Mouse (Mus musculus) hindbrain, embryonic 13.5 days (tissue): ENCODE results near the gene Aloxe3. TPM values are rescaled to one million over a fixed set of nuclear protein-coding genes. Genes with fewer than 3 reads are reported as not detected.
A peak's percentile ranks its signal among the peaks of the same experiment; 100 is the strongest.

Experiments used
- ATAC-seq: fragments of 200-750 bp; cut with Nextera tagmentation; 2 replicates; pipeline ENCODE4 v1.8.0; 2017; ENCODE audit warnings: moderate TSS enrichment; ENCODE audit not compliant: low FRiP score
- H3K27ac ChIP-seq: fragments of 300-500 bp; sonication (generic); 2 replicates; pipeline ENCODE4 v1.5.1; 2015; ENCODE audit warnings: inconsistent platforms, mild to moderate bottlenecking, moderate library complexity
- H3K27me3 ChIP-seq: fragments of 300-500 bp; sonication (generic); 2 replicates; pipeline ENCODE4 v1.6.1; 2015; ENCODE audit warnings: mild to moderate bottlenecking, inconsistent platforms
- H3K36me3 ChIP-seq: fragments of 300-500 bp; sonication (generic); 2 replicates; pipeline ENCODE4 v1.6.1; 2015; ENCODE audit warnings: mild to moderate bottlenecking, inconsistent platforms
- H3K4me1 ChIP-seq: fragments of 300-500 bp; sonication (generic); replicated peaks from 2 replicates; pipeline ENCODE4 v1.6.1; 2015; ENCODE audit warnings: inconsistent platforms
- H3K4me2 ChIP-seq: fragments of 300-500 bp; sonication (generic); 2 replicates; pipeline ENCODE4 v1.6.1; 2015; ENCODE audit warnings: inconsistent platforms, mild to moderate bottlenecking, moderate library complexity
- H3K4me3 ChIP-seq: fragments of 300-500 bp; sonication (generic); 2 replicates; pipeline ENCODE4 v1.5.1; 2015; ENCODE audit warnings: mild to moderate bottlenecking, inconsistent platforms
- H3K9ac ChIP-seq: fragments of 300-500 bp; sonication (generic); 2 replicates; pipeline ENCODE4 v1.6.1; 2015; ENCODE audit warnings: mild to moderate bottlenecking, inconsistent platforms
- H3K9me3 ChIP-seq: fragments of 300-500 bp; sonication (generic); 2 replicates; pipeline ENCODE4 v1.6.1; 2016; ENCODE audit warnings: inconsistent platforms
- WGBS: fragments of 180-500 bp; shearing (Covaris S2); methylation state at CpG from one replicate; pipeline ENCODE4 v1.1.7; 2015; 5-methylcytosine and 5-hydroxymethylcytosine counted together
- polyA plus RNA-seq: library from polyadenylated mRNA; unstranded; fragments of >200 nt; fragmentation: Nextera tagmentation; extraction: Ambion mirVana; gene quantifications from 2 replicates; pipeline ENCODE4 v1.2.1, GENCODE M21; 2015

Aloxe3 gene
- polyA plus RNA-seq, 1 experiment from 2014 or later, result 0.71 TPM

GRCm38 (mm10) chr11:69111865-69112264 lies 13.8 kb upstream of the Aloxe3 start:
- Histone ChIP-seq H3K4me3 (no peak overlapping the region), H3K4me2 (peak overlapping the region; percentile 17), H3K9ac (no peak overlapping the region; the same call in 1 of the 2 replicates)

GRCm38 (mm10) chr11:69114018-69114417 lies 11.7 kb upstream of the Aloxe3 start:
- no peak overlapping the region for H3K9ac ChIP-seq
- peaks cover 24% of the 10 kb centered on the region for H3K4me1 ChIP-seq
- peaks cover 6% of the 10 kb centered on the region for H3K36me3 ChIP-seq
- no peak overlapping the region for H3K4me3 ChIP-seq
- H3K27me3 ChIP-seq, result peaks cover 52% of the 10 kb centered on the region
- H3K4me2 ChIP-seq, result no peak overlapping the region
- 72% methylated on average over 3 of the region's 3 CpGs for WGBS
- ATAC-seq, result no peak
- no peaks in the 10 kb centered on the region for H3K9me3 ChIP-seq
- H3K27ac ChIP-seq, result no peak overlapping the region

More at GRCm38 (mm10) chr11:69111865-69112264, 13.8 kb upstream of the Aloxe3 start:
- Histone ChIP-seq H3K27ac (no peak overlapping the region), H3K9me3 (no peaks in the 10 kb centered on the region), H3K27me3 (peaks cover 50% of the 10 kb centered on the region), H3K36me3 (peaks cover 27% of the 10 kb centered on the region), H3K4me1 (peaks cover 13% of the 10 kb centered on the region)
- 71% methylated on average over 4 of the region's 4 CpGs for WGBS
- ATAC-seq, result no peak

- WGBS, result 82% methylated on average over 3 of the region's 3 CpGs
Measured at GRCm38 (mm10) chr11:69114621-69115020, 11.1 kb upstream of the Aloxe3 start.

GRCm38 (mm10) chr11:69116843-69117242 lies 8.9 kb upstream of the Aloxe3 start:
- Histone ChIP-seq H3K4me1 (peaks cover 41% of the 10 kb centered on the region), H3K9ac (no peak overlapping the region; the same call in 1 of the 2 replicates), H3K4me2 (peak overlapping the region; percentile 97), H3K27me3 (peaks cover 73% of the 10 kb centered on the region), H3K9me3 (no peaks in the 10 kb centered on the region), H3K36me3 (no peaks in the 10 kb centered on the region), H3K4me3 (peak overlapping the region; percentile 86; the same call in 1 of the 2 replicates), H3K27ac (no peak overlapping the region)
- 61% methylated on average over 5 of the region's 5 CpGs for WGBS
- no peak for ATAC-seq

More at GRCm38 (mm10) chr11:69114621-69115020, 11.1 kb upstream of the Aloxe3 start:
- no peaks in the 10 kb centered on the region for H3K9me3 ChIP-seq
- peaks cover 30% of the 10 kb centered on the region for H3K4me1 ChIP-seq
- no peak overlapping the region for H3K4me3 ChIP-seq
- H3K36me3 ChIP-seq, result no peaks in the 10 kb centered on the region
- no peak overlapping the region for H3K9ac ChIP-seq
- ATAC-seq, result no peak
- no peak overlapping the region for H3K4me2 ChIP-seq
- peaks cover 55% of the 10 kb centered on the region for H3K27me3 ChIP-seq
- no peak overlapping the region for H3K27ac ChIP-seq

GRCm38 (mm10) chr11:69117737-69118695 lies 7.7 kb upstream of the Aloxe3 start:
- under 1% methylated on average over 45 of the region's 45 CpGs for WGBS
- H3K4me1 ChIP-seq, result peaks cover 44% of the 10 kb centered on the region
- no peaks in the 10 kb centered on the region for H3K9me3 ChIP-seq
- H3K27me3 ChIP-seq, result peaks cover 61% of the 10 kb centered on the region
- ATAC-seq, result no peak
- peak overlapping the region; percentile 97 for H3K4me2 ChIP-seq
- peak overlapping the region; percentile 86 for H3K4me3 ChIP-seq
- H3K9ac ChIP-seq, result peak overlapping the region; percentile 84
- peak overlapping the region; percentile 71 for H3K27ac ChIP-seq
- no peaks in the 10 kb centered on the region for H3K36me3 ChIP-seq

GRCm38 (mm10) chr11:69118765-69119164 lies 6.9 kb upstream of the Aloxe3 start:
- WGBS, result under 1% methylated on average over 15 of the region's 15 CpGs
- Histone ChIP-seq H3K27ac (no peak overlapping the region), H3K27me3 (peaks cover 55% of the 10 kb centered on the region), H3K4me1 (peaks cover 46% of the 10 kb centered on the region), H3K4me3 (peak overlapping the region; percentile 86), H3K4me2 (peak overlapping the region; percentile 97), H3K9ac (no peak overlapping the region), H3K9me3 (no peaks in the 10 kb centered on the region), H3K36me3 (no peaks in the 10 kb centered on the region)
- no peak for ATAC-seq

- H3K27me3 ChIP-seq, result peaks cover 47% of the 10 kb centered on the region
- H3K36me3 ChIP-seq, result no peaks in the 10 kb centered on the region
- 29% methylated on average over 14 of the region's 14 CpGs for WGBS
- no peaks in the 10 kb centered on the region for H3K9me3 ChIP-seq
- peak overlapping the region; percentile 86 for H3K4me3 ChIP-seq
- H3K9ac ChIP-seq, result no peak overlapping the region
- H3K27ac ChIP-seq, result no peak overlapping the region
- H3K4me2 ChIP-seq, result peak overlapping the region; percentile 97
- H3K4me1 ChIP-seq, result peaks cover 46% of the 10 kb centered on the region
- no peak for ATAC-seq
Measured at GRCm38 (mm10) chr11:69119446-69120155, 6.1 kb upstream of the Aloxe3 start.

- ATAC-seq, result no peak
- H3K27ac ChIP-seq, result no peak within 1 kb of the TSS
- H3K27me3 ChIP-seq, result peaks cover 39% of the 10 kb centered on the region
- peaks cover 48% of the 10 kb centered on the region for H3K4me1 ChIP-seq
- no peaks in the 10 kb centered on the region for H3K9me3 ChIP-seq
- H3K36me3 ChIP-seq, result no peaks in the 10 kb centered on the region
- peak within 1 kb of the TSS; percentile 80 for H3K9ac ChIP-seq
- H3K4me3 ChIP-seq, result peak within 1 kb of the TSS; percentile 86
- WGBS, result 1% methylated on average over 27 of the region's 27 CpGs
- H3K4me2 ChIP-seq, result peak within 1 kb of the TSS; percentile 97
Measured at GRCm38 (mm10) chr11:69120221-69121000, 5.3 kb upstream of the Aloxe3 start, which contains the start of gene Hes7. TSS of gene Hes7 (plus strand) at chr11:69120404.

GRCm38 (mm10) chr11:69121001-69121740 lies 4.5 kb upstream of the Aloxe3 start:
- H3K36me3 ChIP-seq, result no peaks in the 10 kb centered on the region
- H3K4me3 ChIP-seq, result peak overlapping the region; percentile 76
- peaks cover 32% of the 10 kb centered on the region for H3K27me3 ChIP-seq
- H3K27ac ChIP-seq, result no peak overlapping the region
- peaks cover 56% of the 10 kb centered on the region for H3K4me1 ChIP-seq
- no peak for ATAC-seq
- peak overlapping the region; percentile 97 for H3K4me2 ChIP-seq
- peak overlapping the region; percentile 80 for H3K9ac ChIP-seq
- WGBS, result 1% methylated on average over 33 of the region's 33 CpGs
- no peaks in the 10 kb centered on the region for H3K9me3 ChIP-seq

- Histone ChIP-seq H3K27me3 (peaks cover 28% of the 10 kb centered on the region), H3K4me3 (peak overlapping the region; percentile 76), H3K36me3 (no peaks in the 10 kb centered on the region), H3K9ac (peak overlapping the region; percentile 80), H3K9me3 (no peaks in the 10 kb centered on the region), H3K4me1 (peaks cover 61% of the 10 kb centered on the region), H3K4me2 (peak overlapping the region; percentile 97), H3K27ac (peak overlapping the region; percentile 66; the same call in 1 of the 2 replicates)
- under 1% methylated on average over 32 of the region's 32 CpGs for WGBS
- ATAC-seq, result no peak
Measured at GRCm38 (mm10) chr11:69121741-69122335, 3.9 kb upstream of the Aloxe3 start.
